In genomic region chr4:127278451-127279001, GRCm38 (mm10) we compare ENCODE assay signal across 13 mouse cellular contexts. TPM values are rescaled to one million over a fixed set of nuclear protein-coding genes. Genes with fewer than 3 reads are reported as not detected.
DNase-seq lines count a peak whose midpoint lies in the region; ATAC-seq and TF ChIP-seq lines count a peak whose summit lies in the region.
"Had no signal": no experiment of that assay in that cellular context is flagged by ENCODE, and none has a peak within 500 bp of the region (broad histone marks: within the 10 kb centered on the region; RNA-seq: fewer than 3 reads in every experiment).

No protein-coding gene starts in this region.

- TF ChIP-seq POLR2A in kidney, adult 2 months (IDR thresholded peaks at IDR 0.05; ENCODE audit: low read depth, low read length) = no peak

- no peak overlapping the region for H3K4me3 ChIP-seq in kidney, embryonic 14.5 days (ENCODE audit: low read length)
- no peak overlapping the region for H3K4me3 ChIP-seq in kidney, adult 2 months (ENCODE audit: insufficient read depth, low read depth, low read length)
- no peak overlapping the region for H3K4me3 ChIP-seq in lung, postnatal 0 days (ENCODE audit: low read depth, low read length)
- no peak overlapping the region for H3K4me3 ChIP-seq in layer of hippocampus, adult 2 months
- H3K4me3 ChIP-seq: erythroblast, embryonic 14.5 days had no signal

- TF ChIP-seq EP300 in lung, postnatal 0 days (IDR thresholded peaks at IDR 0.05) = no peak

- no peaks in the 10 kb centered on the region for H3K9me3 ChIP-seq in kidney, embryonic 14.5 days (ENCODE audit: control insufficient read depth, low read length)
- H3K9me3 ChIP-seq in lung, postnatal 0 days (ENCODE audit: low read length) = no peaks in the 10 kb centered on the region

- intact Hi-C loops in gastrocnemius, postnatal 14 days (cut with DNase I; ENCODE audit: low total_unique reads) = no loop called here

- no peak overlapping the region for H3K27ac ChIP-seq in kidney, embryonic 14.5 days (ENCODE audit: low read depth, low read length)
- peak overlapping the region; percentile 88 for H3K27ac ChIP-seq in kidney, adult 2 months (ENCODE audit: insufficient read depth, low read depth, low read length)
- peak overlapping the region; percentile 57; the same call in 1 of the 2 replicates for H3K27ac ChIP-seq in lung, postnatal 0 days (ENCODE audit: low read length)
- H3K27ac ChIP-seq in layer of hippocampus, adult 2 months = no peak overlapping the region

- no peak overlapping the region for H3K9ac ChIP-seq in kidney, embryonic 14.5 days (ENCODE audit: low read depth, low read length)
- H3K9ac ChIP-seq in lung, postnatal 0 days (replicated peaks; ENCODE audit: low read depth) = no peak overlapping the region

- 32% methylated on average over 9 of the region's 9 CpGs for WGBS in kidney, embryonic 14.5 days
- WGBS in kidney, adult 2 months = 26% methylated on average over 9 of the region's 9 CpGs
- WGBS in lung, postnatal 0 days = 46% methylated on average over 9 of the region's 9 CpGs

- H3K27me3 ChIP-seq in kidney, embryonic 14.5 days (ENCODE audit: control insufficient read depth, insufficient read depth, low read length) = no peaks in the 10 kb centered on the region
- no peaks in the 10 kb centered on the region for H3K27me3 ChIP-seq in kidney, adult 2 months (replicated peaks; ENCODE audit: control insufficient read depth, insufficient read depth, low read length)
- no peaks in the 10 kb centered on the region for H3K27me3 ChIP-seq in lung, postnatal 0 days (replicated peaks; ENCODE audit: insufficient read depth, low read length)

- H3K4me1 ChIP-seq in kidney, embryonic 14.5 days (ENCODE audit: control insufficient read depth, insufficient read depth, low read length) = peaks cover 8% of the 10 kb centered on the region; the same call in 1 of the 2 replicates
- peaks cover 3% of the 10 kb centered on the region; the same call in 1 of the 2 replicates for H3K4me1 ChIP-seq in kidney, adult 2 months (ENCODE audit: control insufficient read depth, insufficient read depth, low read length)
- no peaks in the 10 kb centered on the region for H3K4me1 ChIP-seq in lung, postnatal 0 days (ENCODE audit: insufficient read depth, low read depth, low read length)

- H3K4me2 ChIP-seq in kidney, embryonic 14.5 days (replicated peaks; ENCODE audit: low read depth, low read length) = no peak overlapping the region
- H3K4me2 ChIP-seq in lung, postnatal 0 days (replicated peaks; ENCODE audit: low read depth, low read length) = no peak overlapping the region

- TF ChIP-seq CTCF in kidney, adult 2 months (conservative IDR thresholded peaks at IDR 0.05; ENCODE audit: insufficient read depth, insufficient read length, low read depth, low read length) = no peak
- no peak for TF ChIP-seq CTCF in lung, postnatal 0 days (IDR thresholded peaks at IDR 0.05)
- no peak for TF ChIP-seq CTCF in layer of hippocampus, adult 2 months (conservative IDR thresholded peaks at IDR 0.05)

- DNase-seq in kidney, adult 11 months = peak; percentile 51
- DNase-seq in gastrocnemius, postnatal 14 days = peak; percentile 43
- DNase-seq in kidney, adult 2 months = peak; percentile 68
- peak; percentile 9 for DNase-seq in lung, postnatal 0 days (ENCODE audit: low spot score)
- no peak for DNase-seq in layer of hippocampus, adult 2 months (ENCODE audit: low spot score in 2 of 2)
- DNase-seq in spleen, postnatal 36 days (ENCODE audit: low spot score in 2 of 2) = no peak
- no peak for DNase-seq in cerebellum, adult 11 months
- DNase-seq: retina, postnatal 1 day had no signal

- ATAC-seq in kidney, embryonic 14.5 days (ENCODE audit: low FRiP score, low TSS enrichment) = no peak
- peak; percentile 77 for ATAC-seq in lung, postnatal 0 days
- ATAC-seq: CD4-positive, CD25-positive, alpha-beta regulatory T cell, adult 4 months; intestine, postnatal 0 days had no signal

- H3K36me3 ChIP-seq in kidney, embryonic 14.5 days (ENCODE audit: control insufficient read depth, insufficient read depth, low read length) = no peaks in the 10 kb centered on the region
- no peaks in the 10 kb centered on the region for H3K36me3 ChIP-seq in kidney, adult 2 months (ENCODE audit: control insufficient read depth, insufficient read depth, low read length)
- H3K36me3 ChIP-seq in lung, postnatal 0 days (ENCODE audit: insufficient read depth, low read length) = no peaks in the 10 kb centered on the region

RNA-seq across cellular contexts. Expression of gene Smim12, which starts 34.9 kb away (rescaled TPM):
- 55.2 and 66.2 TPM in 2 replicates for polyA plus RNA-seq in kidney, embryonic 14.5 days (2014; fragmentation: Nextera tagmentation; extraction: Ambion mirVana)
- total RNA-seq in gastrocnemius, postnatal 14 days (2021) = 10 to 100 TPM; 28.9 to 29.1 TPM
- 48.8 and 49.9 TPM in 2 replicates for polyA plus RNA-seq in kidney, adult 2 months (2012; rRNA removed)
- 60.4 and 66.1 TPM in 2 replicates for polyA plus RNA-seq in lung, postnatal 0 days (2015; fragmentation: Nextera tagmentation; extraction: Ambion mirVana)
- total RNA-seq in layer of hippocampus, adult 2 months (2021) = 10 to 100 TPM; 48.5 to 55.1 TPM

RNA-seq across cellular contexts. Expression of gene Gja4, which starts 35.3 kb away (rescaled TPM):
- 22.2 and 23.7 TPM in 2 replicates for polyA plus RNA-seq in kidney, embryonic 14.5 days (2014; fragmentation: Nextera tagmentation; extraction: Ambion mirVana)
- total RNA-seq in gastrocnemius, postnatal 14 days (2021) = 10 to 100 TPM; 13.2 to 14.8 TPM
- polyA plus RNA-seq in kidney, adult 2 months (2012; rRNA removed) = 17.8 and 19.2 TPM in 2 replicates
- 56.9 and 58.3 TPM in 2 replicates for polyA plus RNA-seq in lung, postnatal 0 days (2015; fragmentation: Nextera tagmentation; extraction: Ambion mirVana)
- 1 to 10 TPM; 2.2 to 4.2 TPM for total RNA-seq in layer of hippocampus, adult 2 months (2021)
- total RNA-seq: megakaryocyte-erythroid progenitor cell, adult 5-6 weeks had no signal
- polyA plus RNA-seq: CD4-positive, CD25-positive, alpha-beta regulatory T cell, adult 4 months; erythroblast, embryonic 14.5 days had no signal

RNA-seq across cellular contexts. Expression of gene Gjb3, which starts 52.1 kb away (rescaled TPM):
- polyA plus RNA-seq in kidney, embryonic 14.5 days (2014; fragmentation: Nextera tagmentation; extraction: Ambion mirVana) = 1.4 and 1.5 TPM in 2 replicates
- not detected for total RNA-seq in gastrocnemius, postnatal 14 days (2021)
- polyA plus RNA-seq in kidney, adult 2 months (2012; rRNA removed) = 0.24 and 0.44 TPM in 2 replicates
- polyA plus RNA-seq in lung, postnatal 0 days (2015; fragmentation: Nextera tagmentation; extraction: Ambion mirVana) = 2.9 and 3.3 TPM in 2 replicates
- under 1 TPM; 0.37 to 0.38 TPM for total RNA-seq in layer of hippocampus, adult 2 months (2021)
- total RNA-seq: megakaryocyte-erythroid progenitor cell, adult 5-6 weeks had no signal
- polyA plus RNA-seq: erythroblast, embryonic 14.5 days had no signal

Comparison
In these comparisons a context has a peak if more than half of its experiments do, and no peak if none do; other contexts are left out.
1. H3K27ac ChIP-seq: peak in kidney, adult 2 months (single experiment) and lung, postnatal 0 days (single experiment); none in kidney, embryonic 14.5 days (single experiment) and layer of hippocampus, adult 2 months (single experiment).
2. DNase-seq: peak in kidney, adult 11 months (single experiment), gastrocnemius, postnatal 14 days (single experiment), kidney, adult 2 months (single experiment) and lung, postnatal 0 days (single experiment); none in layer of hippocampus, adult 2 months (0 of 2), spleen, postnatal 36 days (0 of 2) and cerebellum, adult 11 months (single experiment).